Mouse (Mus musculus): ENCODE results near the gene Hist1h2bm. TPM values are rescaled to one million over a fixed set of nuclear protein-coding genes. Genes with fewer than 3 reads are reported as not detected.

Hist1h2bm gene
- total RNA-seq, 2 experiments from 2014 or later: 2.0 to 3.5 TPM

GRCm38 (mm10) chr13:21755707-21756106, 33.9 kb downstream of the Hist1h2bm start:
- intact Hi-C loops (cut with DNase I): no loop called here
- DNase-seq: no peak

Small RNA genes within 50 kb of the gene (microRNA-seq; reads per million reads assigned to microRNA genes)
- 0 reads per million in 2 experiments for gene Gm44357
- gene Gm44367: 0 reads per million in 2 experiments
- 0 reads per million in 2 experiments for gene Gm44454

Other genes with a start within 250 kb of the Hist1h2bm start
- gene Zkscan4, start 243.1 kb upstream of the Hist1h2bm start, total RNA-seq (2021): under 1 TPM; 0.25 to 0.43 TPM
- gene Gm10065, start 242.6 kb upstream of the Hist1h2bm start, total RNA-seq (2021): not detected
- 10 to 100 TPM; 21.6 to 22.8 TPM for gene AK157302, start 226.8 kb upstream of the Hist1h2bm start, total RNA-seq (2021)
- gene Gm11273, start 220.6 kb upstream of the Hist1h2bm start, total RNA-seq (2021): 100 to 1,000 TPM; 119 to 122 TPM
- 1 to 10 TPM; 4.0 to 6.2 TPM for gene Zkscan8, start 190.9 kb upstream of the Hist1h2bm start, total RNA-seq (2021)
- not detected for gene Olfr1366, start 179.2 kb upstream of the Hist1h2bm start, total RNA-seq (2021)
- not detected for gene Olfr1535, start 162.2 kb upstream of the Hist1h2bm start, total RNA-seq (2021)
- not detected for gene Olfr1364, start 140.3 kb upstream of the Hist1h2bm start, total RNA-seq (2021)
- gene Olfr1362, start 108.0 kb upstream of the Hist1h2bm start, total RNA-seq (2021): not detected
- not detected for gene Olfr11, start 79.5 kb upstream of the Hist1h2bm start, total RNA-seq (2021)
- not detected for gene Olfr1361, start 58.7 kb upstream of the Hist1h2bm start, total RNA-seq (2021)
- not detected for gene Olfr1360, start 44.6 kb upstream of the Hist1h2bm start, total RNA-seq (2021)
- not detected for gene Olfr1359, start 23.9 kb upstream of the Hist1h2bm start, total RNA-seq (2021)
- 10 to 100 TPM; 10.7 to 18.2 TPM for gene Hist1h2bl, start 5.9 kb upstream of the Hist1h2bm start, total RNA-seq (2021)
- 1 to 10 TPM; 3.3 to 8.8 TPM for gene Hist1h2ai, start 5.6 kb upstream of the Hist1h2bm start, total RNA-seq (2021)
- 10 to 100 TPM; 12.6 to 15.0 TPM for gene Hist1h3h, start 4.4 kb upstream of the Hist1h2bm start, total RNA-seq (2021)
- 1 to 10 TPM; 2.0 to 3.2 TPM for gene Hist1h4j, start 13.0 kb downstream of the Hist1h2bm start, total RNA-seq (2021)
- gene Hist1h4k, start 28.5 kb downstream of the Hist1h2bm start, total RNA-seq (2021): 10 to 100 TPM; 27.0 to 38.7 TPM
- 1 to 10 TPM; 2.1 to 4.8 TPM for gene Hist1h2ak, start 31.8 kb downstream of the Hist1h2bm start, total RNA-seq (2021)
- gene Hist1h2bn, start 32.1 kb downstream of the Hist1h2bm start, total RNA-seq (2021): 1 to 10 TPM; 6.9 to 9.3 TPM
- 1 to 10 TPM; 4.7 to 6.6 TPM for gene Hist1h1b, start 58.6 kb downstream of the Hist1h2bm start, total RNA-seq (2021)
- gene Hist1h3i, start 61.3 kb downstream of the Hist1h2bm start, total RNA-seq (2021): 10 to 100 TPM; 11.9 to 24.7 TPM
- 1 to 10 TPM; 1.0 to 2.0 TPM for gene Hist1h2an, start 65.2 kb downstream of the Hist1h2bm start, total RNA-seq (2021)
- gene Hist1h2bp, start 65.4 kb downstream of the Hist1h2bm start, total RNA-seq (2021): 1 to 10 TPM; 3.8 to 6.5 TPM
- 10 to 100 TPM; 18.8 to 22.7 TPM for gene Hist1h2bq, start 88.2 kb downstream of the Hist1h2bm start, total RNA-seq (2021)
- gene Hist1h2ao, start 88.4 kb downstream of the Hist1h2bm start, total RNA-seq (2021): 1 to 10 TPM in 1 of 2 experiments, under 1 TPM in 1; 0.81 to 6.5 TPM
- 10 to 100 TPM; 61.4 to 75.8 TPM for gene Hist1h4m, start 89.7 kb downstream of the Hist1h2bm start, total RNA-seq (2021)
- not detected for gene Hist1h4n, start 110.2 kb downstream of the Hist1h2bm start, total RNA-seq (2021)
- 10 to 100 TPM; 11.5 to 14.3 TPM for gene Hist1h2ap, start 111.5 kb downstream of the Hist1h2bm start, total RNA-seq (2021)
- gene Hist1h2br, start 111.7 kb downstream of the Hist1h2bm start, total RNA-seq (2021): 10 to 100 TPM; 19.2 to 22.2 TPM
- gene Zfp184, start 223.1 kb downstream of the Hist1h2bm start, total RNA-seq (2021): under 1 TPM; 0.26 to 0.30 TPM

All from gastrocnemius, postnatal 36 days (tissue).